Mouse (Mus musculus) urinary bladder, adult 18-20 months (tissue): Measurements from ENCODE around the gene Rae1.

Experiments used
- DNase-seq, 2 experiments: peaks; one replicate each; pipeline ENCODE4 v3.0.0; 2022; ENCODE audit warnings: low spot score in 2 of 2, mixed read lengths in 2 of 2

Gene Rae1

DNA sequence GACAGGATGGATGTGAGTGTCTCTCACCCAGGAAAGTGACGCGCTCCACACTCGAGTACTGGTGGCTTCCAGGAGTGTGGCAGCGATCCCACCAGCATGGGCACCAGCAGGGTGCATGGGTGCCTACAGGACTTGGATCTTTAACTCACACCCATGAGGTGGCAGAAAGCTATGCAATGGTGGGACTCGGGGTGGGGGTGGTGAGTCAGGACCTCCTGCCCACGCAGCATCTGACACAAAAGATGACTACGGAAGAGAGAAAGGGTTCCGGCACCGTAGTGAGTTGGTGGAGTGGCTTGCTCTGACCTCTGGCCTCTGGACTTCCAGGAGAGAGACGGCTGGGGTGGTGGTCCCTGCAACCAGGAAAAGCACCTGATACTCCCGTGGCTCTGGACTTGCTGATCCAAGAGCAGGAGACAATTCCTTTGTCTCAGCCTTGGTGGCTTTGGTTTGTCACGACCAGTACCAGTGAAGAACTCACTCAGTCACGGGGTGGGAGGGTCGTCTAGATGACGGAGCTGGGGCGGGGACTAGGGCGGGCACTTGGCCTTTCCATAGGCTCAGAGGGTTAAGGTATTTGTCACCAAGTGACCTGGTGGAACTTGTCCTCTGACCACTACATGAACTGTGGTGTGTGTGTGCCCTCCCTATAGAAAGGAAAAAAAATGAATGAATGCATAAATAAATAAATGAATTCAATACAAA lies 48.3 kb downstream of the Rae1 start:
- no peak for DNase-seq

- DNase-seq: no peak
These were observed 49.3 kb downstream of the Rae1 start for GRCm38 (mm10) chr2:173049231-173049630.

- DNase-seq: no peak
These were observed 49.9 kb downstream of the Rae1 start for GRCm38 (mm10) chr2:173049817-173050216.

DNA sequence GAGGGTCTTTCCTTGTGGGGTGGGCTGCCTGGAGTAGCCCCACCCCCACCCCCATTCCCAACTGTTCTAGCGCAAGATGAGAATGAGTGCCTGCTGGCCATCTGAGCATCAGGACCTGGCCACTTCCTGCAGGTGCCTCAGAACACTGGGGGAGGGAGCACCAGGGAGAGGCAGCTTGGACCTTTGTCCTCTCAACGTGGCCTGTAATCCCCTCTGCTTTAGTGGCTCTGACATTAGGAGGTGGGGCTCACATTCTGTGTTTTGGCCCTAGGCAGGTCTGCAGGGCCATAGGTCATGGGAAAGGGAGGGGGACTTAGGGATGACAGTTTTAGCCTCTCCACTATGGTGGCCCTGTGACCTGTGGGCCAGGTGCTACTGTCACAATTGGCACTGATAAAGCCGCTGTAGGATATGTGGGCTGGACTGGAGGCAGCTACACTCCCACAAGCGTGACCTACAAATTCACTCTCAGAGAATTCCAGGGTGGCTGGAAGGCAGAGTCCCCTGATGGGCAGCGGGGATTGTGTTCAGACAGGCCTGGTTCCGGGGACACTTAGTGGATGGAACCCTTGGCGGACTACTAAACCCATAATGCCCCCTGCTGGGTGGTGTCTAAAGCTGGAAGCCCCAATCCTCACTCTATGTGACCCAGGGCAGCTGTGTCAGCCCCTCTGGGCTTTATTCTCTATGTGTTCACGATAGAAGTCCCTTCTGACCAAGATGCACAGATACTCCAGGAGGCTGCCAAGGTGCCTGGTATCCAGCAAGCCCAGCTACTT lies 50.9 kb downstream of the Rae1 start:
- DNase-seq: no peak

- peak in 1 of 2 experiments; percentile 22 for DNase-seq
These were observed 53.0 kb downstream of the Rae1 start for GRCm38 (mm10) chr2:173052881-173053280.

GRCm38 (mm10) chr2:173053846-173054245 lies 53.9 kb downstream of the Rae1 start:
- DNase-seq: no peak

GRCm38 (mm10) chr2:173056303-173056881 lies 56.5 kb downstream of the Rae1 start:
- no peak for DNase-seq

DNA sequence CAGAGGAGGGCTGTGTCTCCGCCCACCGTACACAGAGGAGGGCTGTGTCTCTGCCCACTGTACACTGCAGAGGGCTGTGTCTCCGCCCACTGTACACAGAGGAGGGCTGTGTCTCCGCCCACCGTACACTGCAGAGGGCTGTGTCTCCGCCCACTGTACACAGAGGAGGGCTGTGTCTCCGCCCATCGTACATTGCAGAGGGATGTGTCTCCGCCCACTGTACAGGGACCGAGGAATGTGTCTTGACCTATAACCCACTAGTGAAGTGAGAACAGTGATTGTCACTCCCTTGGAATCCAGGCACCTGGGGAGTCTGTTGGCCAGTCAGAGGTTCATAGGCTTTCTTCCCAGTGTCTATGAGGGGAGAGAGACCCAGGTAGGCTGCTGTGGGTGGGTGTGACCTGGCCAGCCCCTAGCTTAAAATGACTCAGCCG lies 57.0 kb downstream of the Rae1 start:
- no peak for DNase-seq

DNA sequence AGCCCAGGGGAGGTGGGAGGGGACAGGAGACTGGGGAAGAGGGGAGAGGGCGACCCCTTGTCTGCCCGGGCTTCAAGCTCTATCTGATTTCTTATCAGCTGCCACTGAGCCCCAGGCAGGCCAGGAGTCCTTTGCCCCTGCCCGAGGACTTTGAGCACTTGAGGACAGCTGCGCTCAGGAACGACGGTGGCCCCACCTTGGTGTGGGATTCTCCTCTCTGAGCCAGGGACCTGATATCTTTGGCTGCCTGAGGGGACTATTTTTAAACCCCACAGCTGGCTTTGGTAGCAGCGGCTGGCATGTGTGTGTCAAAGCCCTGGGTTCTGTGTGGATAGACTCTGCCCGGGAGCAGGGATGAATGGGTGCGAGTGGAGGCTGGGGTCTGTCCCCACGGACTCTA lies 57.7 kb downstream of the Rae1 start:
- DNase-seq: no peak

- no peak for DNase-seq
These were observed 58.3 kb downstream of the Rae1 start for GRCm38 (mm10) chr2:173058263-173058662.

DNA sequence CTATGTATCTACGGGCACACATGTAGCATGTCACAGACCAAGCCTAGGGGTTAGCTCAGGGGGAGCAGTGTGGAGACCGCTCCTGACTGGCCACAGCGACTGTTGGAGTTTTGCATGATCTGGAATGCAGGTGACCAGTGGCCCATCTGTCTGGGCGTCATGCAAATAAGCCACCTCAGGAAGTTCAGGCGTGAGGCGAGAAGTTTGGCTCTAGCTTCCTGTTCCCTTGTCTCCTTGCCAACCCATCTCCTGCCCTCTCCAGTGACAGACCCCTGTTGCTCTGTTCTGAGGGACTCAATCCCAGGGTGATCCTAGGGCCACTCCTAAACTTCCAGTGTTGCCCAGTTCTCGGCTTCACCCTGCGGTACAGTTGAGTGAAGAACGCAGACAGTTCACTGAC lies 60.5 kb downstream of the Rae1 start:
- DNase-seq: no peak

DNA sequence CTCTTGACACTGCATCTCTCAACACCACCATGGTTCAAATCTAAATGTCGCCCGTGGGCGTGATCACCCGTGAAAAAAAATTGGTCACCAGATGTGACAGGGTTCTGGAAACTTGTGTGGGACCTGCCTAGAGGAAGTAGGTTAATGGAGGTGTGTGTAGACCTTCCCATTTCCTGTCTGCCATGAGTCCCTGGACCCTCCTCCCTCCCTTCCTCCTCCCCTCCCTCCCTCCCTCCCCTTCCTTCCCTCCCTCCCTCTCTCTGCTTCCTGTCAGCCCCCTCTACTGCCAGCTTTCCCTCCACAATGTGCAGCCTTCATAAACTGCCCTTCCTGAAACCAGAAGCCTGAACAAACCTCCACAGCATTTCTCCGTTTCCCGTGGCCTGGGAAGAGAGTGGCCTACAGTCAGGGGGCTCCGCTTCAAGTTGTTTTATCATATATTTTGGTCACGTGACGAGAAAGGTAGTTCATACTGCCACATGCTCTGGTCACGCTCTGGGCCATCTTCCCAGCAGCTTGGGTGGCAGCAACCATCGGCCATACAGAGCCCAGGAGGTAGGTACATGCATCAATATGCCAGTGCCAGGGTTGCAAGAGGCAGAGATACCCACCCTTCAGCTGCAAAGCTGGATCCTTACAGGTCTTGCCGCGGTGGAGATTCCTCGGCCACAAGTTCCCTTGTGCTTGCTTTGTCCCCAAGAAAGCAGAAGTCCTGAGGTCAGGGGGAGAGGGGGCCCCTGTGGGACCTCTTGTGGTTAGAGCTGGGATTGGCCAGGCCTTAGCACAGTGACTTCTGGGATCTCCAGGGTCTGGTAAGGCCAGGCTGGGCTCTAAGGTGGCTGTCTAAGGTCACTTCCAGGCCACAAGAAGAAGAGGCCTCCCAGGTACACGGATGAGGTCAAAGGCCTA lies 61.8 kb downstream of the Rae1 start:
- DNase-seq: no peak

- DNase-seq: no peak
These were observed 63.3 kb downstream of the Rae1 start for GRCm38 (mm10) chr2:173063219-173063618.

DNA sequence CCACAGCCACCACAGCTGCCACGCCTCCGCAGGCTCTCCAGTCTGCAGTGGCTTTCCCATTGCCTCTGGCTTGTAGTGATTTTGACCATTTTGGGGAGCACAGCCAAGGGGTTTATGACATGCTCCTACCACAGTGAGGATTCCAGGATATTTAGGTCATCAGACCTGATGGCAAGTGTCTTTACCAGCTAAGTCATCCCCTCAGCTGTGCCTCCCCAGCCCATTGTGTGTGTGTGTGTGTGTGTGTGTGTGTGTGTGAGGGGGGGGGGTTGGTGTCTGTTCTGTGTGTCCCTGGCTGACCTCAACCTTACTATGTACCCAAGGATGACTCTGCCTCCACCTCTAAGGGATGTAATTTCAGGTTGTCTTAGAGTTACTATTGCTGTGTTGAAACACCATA lies 64.9 kb downstream of the Rae1 start:
- DNase-seq: no peak
